8 mouse cellular contexts compared by ENCODE assay signal in genomic region chr5:103691624-103692530, GRCm38 (mm10). TPM values are rescaled to one million over a fixed set of nuclear protein-coding genes. Genes with fewer than 3 reads are reported as not detected.
DNase-seq lines count a peak whose midpoint lies in the region; ATAC-seq and TF ChIP-seq lines count a peak whose summit lies in the region.

Gene Aff1 (plus strand): TSS chr5:103692374.

- intact Hi-C loops in heart, adult 2 months (cut with DNase I), result loop anchor here (2.0 to 5.0 kb wide), 2 partner anchors 61 to 80 kb away; no protein-coding TSS in a partner anchor

- no peaks in the 10 kb centered on the region for H3K4me1 ChIP-seq in bone marrow, adult 2 months (ENCODE audit: control insufficient read depth, insufficient read depth, low read length)
- H3K4me1 ChIP-seq in embryonic facial prominence, embryonic 14.5 days (ENCODE audit: control insufficient read depth, insufficient read depth, low read length), result peaks cover 5% of the 10 kb centered on the region; the same call in 1 of the 2 replicates
- no peaks in the 10 kb centered on the region; the same call in 1 of the 2 replicates for H3K4me1 ChIP-seq in heart, adult 2 months (ENCODE audit: control insufficient read depth, insufficient read depth, low read length)
- peaks cover 3% of the 10 kb centered on the region; the same call in 1 of the 2 replicates for H3K4me1 ChIP-seq in limb, embryonic 14.5 days (ENCODE audit: control insufficient read depth, insufficient read depth, low read length)
- peaks cover 16% of the 10 kb centered on the region for H3K4me1 ChIP-seq in midbrain, embryonic 16.5 days (ENCODE audit: control insufficient read depth, insufficient read depth, low read length)
- no peaks in the 10 kb centered on the region for H3K4me1 ChIP-seq in spleen, adult 2 months (ENCODE audit: control insufficient read depth, insufficient read depth, insufficient read length)

- no peaks in the 10 kb centered on the region for H3K9me3 ChIP-seq in embryonic facial prominence, embryonic 14.5 days (ENCODE audit: control insufficient read depth, low read length)
- H3K9me3 ChIP-seq in limb, embryonic 14.5 days (ENCODE audit: control insufficient read depth, low read length), result no peaks in the 10 kb centered on the region
- H3K9me3 ChIP-seq in midbrain, embryonic 16.5 days (replicated peaks; ENCODE audit: control insufficient read depth, low read length, poor library complexity, severe bottlenecking), result no peaks in the 10 kb centered on the region

- TF ChIP-seq CTCF in bone marrow, adult 2 months (IDR thresholded peaks at IDR 0.05; ENCODE audit: control insufficient read depth, insufficient read depth, low read length), result no peak
- no peak for TF ChIP-seq CTCF in heart, adult 2 months (IDR thresholded peaks at IDR 0.05)
- TF ChIP-seq CTCF in spleen, adult 2 months (IDR thresholded peaks at IDR 0.05; ENCODE audit: extremely low read depth, insufficient read depth, insufficient read length, insufficient replicate concordance), result no peak

- H3K79me2 ChIP-seq in heart, adult 2 months (replicated peaks; ENCODE audit: control insufficient read depth, insufficient read depth, low read length), result no peaks in the 10 kb centered on the region

- peak; percentile 88 for ATAC-seq in embryonic facial prominence, embryonic 14.5 days (ENCODE audit: low read depth)
- ATAC-seq in limb, embryonic 14.5 days (ENCODE audit: low FRiP score, low read depth), result peak; percentile 79
- ATAC-seq in midbrain, embryonic 16.5 days, result peak; percentile 86

- H3K27me3 ChIP-seq in embryonic facial prominence, embryonic 14.5 days (replicated peaks; ENCODE audit: control insufficient read depth, insufficient read depth, low read length), result peaks cover 23% of the 10 kb centered on the region
- H3K27me3 ChIP-seq in heart, adult 2 months (ENCODE audit: control insufficient read depth, insufficient read depth, low read length), result no peaks in the 10 kb centered on the region
- H3K27me3 ChIP-seq in limb, embryonic 14.5 days (ENCODE audit: control insufficient read depth, insufficient read depth, low read length), result peaks cover 22% of the 10 kb centered on the region
- peaks cover 2% of the 10 kb centered on the region for H3K27me3 ChIP-seq in midbrain, embryonic 16.5 days (ENCODE audit: control insufficient read depth, insufficient read depth, low read depth, low read length)
- H3K27me3 ChIP-seq in spleen, adult 2 months (ENCODE audit: control insufficient read depth, insufficient read depth, low read length), result no peaks in the 10 kb centered on the region

- H3K36me3 ChIP-seq in embryonic facial prominence, embryonic 14.5 days (ENCODE audit: control insufficient read depth, insufficient read depth, low read length), result no peaks in the 10 kb centered on the region
- H3K36me3 ChIP-seq in heart, adult 2 months (ENCODE audit: control insufficient read depth, insufficient read depth, low read length), result no peaks in the 10 kb centered on the region
- no peaks in the 10 kb centered on the region for H3K36me3 ChIP-seq in limb, embryonic 14.5 days (ENCODE audit: control insufficient read depth, insufficient read depth, low read length)
- H3K36me3 ChIP-seq in midbrain, embryonic 16.5 days (ENCODE audit: control insufficient read depth, insufficient read depth, low read length), result no peaks in the 10 kb centered on the region
- H3K36me3 ChIP-seq in spleen, adult 2 months (ENCODE audit: control insufficient read depth, insufficient read depth, low read length), result no peaks in the 10 kb centered on the region

- peak; percentile 92 for DNase-seq in 416B (ENCODE audit: low read depth)
- DNase-seq in embryonic facial prominence, embryonic 14.5 days (ENCODE audit: low spot score), result peak; percentile 80
- peak; percentile 94 to 97 for DNase-seq in heart, adult 2 months
- peak; percentile 88 to 93 for DNase-seq in kidney, adult 8-10 months
- peak; percentile 68 for DNase-seq in limb, embryonic 14.5 days (ENCODE audit: low spot score)
- peak; percentile 74 to 92 for DNase-seq in spleen, adult 2 months (ENCODE audit: low read depth in 1 of 2, low spot score in 2 of 2)

- peak within 1 kb of the TSS; percentile 92 for H3K27ac ChIP-seq in bone marrow, adult 2 months (ENCODE audit: control insufficient read depth, insufficient read depth, low read depth, low read length, poor library complexity)
- H3K27ac ChIP-seq in embryonic facial prominence, embryonic 14.5 days (replicated peaks; ENCODE audit: low read depth, low read length), result no peak within 1 kb of the TSS
- H3K27ac ChIP-seq in heart, adult 2 months, result peak within 1 kb of the TSS; percentile 96
- no peak within 1 kb of the TSS for H3K27ac ChIP-seq in limb, embryonic 14.5 days (replicated peaks; ENCODE audit: low read depth, low read length)
- H3K27ac ChIP-seq in midbrain, embryonic 16.5 days (ENCODE audit: low read length), result no peak within 1 kb of the TSS
- peak within 1 kb of the TSS; percentile 85 for H3K27ac ChIP-seq in spleen, adult 2 months (ENCODE audit: insufficient read depth, low read length)

- peak; percentile 93 for TF ChIP-seq POLR2A in bone marrow, adult 2 months (IDR thresholded peaks at IDR 0.05; ENCODE audit: borderline replicate concordance, control insufficient read depth, low read depth, low read length)
- peak; percentile 87 for TF ChIP-seq POLR2A in heart, adult 2 months (IDR thresholded peaks at IDR 0.05; ENCODE audit: insufficient read depth, low read depth, low read length)
- TF ChIP-seq POLR2A in limb, embryonic 14.5 days (IDR thresholded peaks at IDR 0.05; ENCODE audit: borderline replicate concordance, extremely low read depth, insufficient read depth, insufficient read length), result no peak
- peak; percentile 65 for TF ChIP-seq POLR2A in spleen, adult 2 months (IDR thresholded peaks at IDR 0.05; ENCODE audit: low read depth, low read length)

- under 1% methylated on average over 50 of the region's 50 CpGs for WGBS in bone marrow, adult 2 months
- WGBS in embryonic facial prominence, embryonic 14.5 days, result 3% methylated on average over 42 of the region's 50 CpGs
- WGBS in heart, adult 2 months, result 2% methylated on average over 50 of the region's 50 CpGs
- 2% methylated on average over 44 of the region's 50 CpGs for WGBS in limb, embryonic 14.5 days
- WGBS in midbrain, embryonic 16.5 days, result 7% methylated on average over 49 of the region's 50 CpGs
- WGBS in spleen, adult 2 months, result under 1% methylated on average over 50 of the region's 50 CpGs

- peak within 1 kb of the TSS; percentile 100 for H3K4me2 ChIP-seq in embryonic facial prominence, embryonic 14.5 days (ENCODE audit: low read depth, low read length)
- H3K4me2 ChIP-seq in limb, embryonic 14.5 days (replicated peaks; ENCODE audit: low read depth, low read length, severe bottlenecking), result peak within 1 kb of the TSS; percentile 99
- peak within 1 kb of the TSS; percentile 100 for H3K4me2 ChIP-seq in midbrain, embryonic 16.5 days (ENCODE audit: low read length)

- TF ChIP-seq EP300 in heart, adult 2 months (IDR thresholded peaks at IDR 0.05; ENCODE audit: insufficient read depth, low read depth, low read length), result 0 out of 2 replicates have a peak, but pooled peaks have one; percentile 17

- peak within 1 kb of the TSS; percentile 100 for H3K4me3 ChIP-seq in bone marrow, adult 2 months (replicated peaks; ENCODE audit: control insufficient read depth, low read depth, low read length)
- H3K4me3 ChIP-seq in embryonic facial prominence, embryonic 14.5 days (ENCODE audit: low read depth, low read length), result peak within 1 kb of the TSS; percentile 66
- H3K4me3 ChIP-seq in heart, adult 2 months, result peak within 1 kb of the TSS; percentile 99
- H3K4me3 ChIP-seq in limb, embryonic 14.5 days (replicated peaks; ENCODE audit: low read length), result peak within 1 kb of the TSS; percentile 60
- H3K4me3 ChIP-seq in midbrain, embryonic 16.5 days (ENCODE audit: low read depth, low read length), result peak within 1 kb of the TSS; percentile 60
- H3K4me3 ChIP-seq in spleen, adult 2 months (ENCODE audit: extremely low read depth, insufficient read depth, insufficient read length), result peak within 1 kb of the TSS; percentile 93

- peak within 1 kb of the TSS; percentile 65 for H3K9ac ChIP-seq in embryonic facial prominence, embryonic 14.5 days (ENCODE audit: low read depth, low read length)
- peak within 1 kb of the TSS; percentile 91 for H3K9ac ChIP-seq in heart, adult 2 months (ENCODE audit: low read depth, low read length)
- H3K9ac ChIP-seq in limb, embryonic 14.5 days (ENCODE audit: low read depth, low read length, severe bottlenecking), result peak within 1 kb of the TSS; percentile 50
- peak within 1 kb of the TSS; percentile 65 for H3K9ac ChIP-seq in midbrain, embryonic 16.5 days (ENCODE audit: low read depth, low read length)

RNA-seq across cellular contexts. Expression of gene Aff1, which starts in this region (rescaled TPM):
- polyA plus RNA-seq in bone marrow, adult 2 months (2011; ENCODE audit: insufficient read depth, insufficient read length, low replicate concordance, missing spikeins), result 25.1 and 41.4 TPM in 2 replicates
- polyA plus RNA-seq in embryonic facial prominence, embryonic 14.5 days (2014; fragmentation: Nextera tagmentation; extraction: Ambion mirVana), result 7.5 and 8.2 TPM in 2 replicates
- 10 to 100 TPM; 37.4 to 46.9 TPM for total RNA-seq in heart, adult 2 months (2021)
- polyA plus RNA-seq in heart, adult 2 months (2012; rRNA removed), result 10.5 and 14.1 TPM in 2 replicates
- 3.6 and 3.9 TPM in 2 replicates for polyA plus RNA-seq in limb, embryonic 14.5 days (2012; rRNA removed)
- polyA plus RNA-seq in limb, embryonic 14.5 days (2014; fragmentation: Nextera tagmentation; extraction: Ambion mirVana), result 5.7 and 6.1 TPM in 2 replicates
- 1.2 and 2.1 TPM in 2 replicates for polyA plus RNA-seq in midbrain, embryonic 16.5 days (2015; fragmentation: Nextera tagmentation; extraction: Ambion mirVana)
- polyA plus RNA-seq in spleen, adult 2 months (2012; rRNA removed), result 15.2 and 16.2 TPM in 2 replicates

Comparison
In these comparisons a context has a peak if more than half of its experiments do, and no peak if none do; other contexts are left out.
1. H3K27ac ChIP-seq: peak in bone marrow, adult 2 months (single experiment), heart, adult 2 months (single experiment) and spleen, adult 2 months (single experiment); none in embryonic facial prominence, embryonic 14.5 days (single experiment), limb, embryonic 14.5 days (single experiment) and midbrain, embryonic 16.5 days (single experiment).
2. Peak in every context shown above with its lines, with median percentiles within 50 percentile points of each other: DNase-seq, H3K4me3 ChIP-seq, ATAC-seq, H3K4me2 ChIP-seq and H3K9ac ChIP-seq.